Mouse (Mus musculus): ENCODE measurements around the gene Smim27. TPM values are rescaled to one million over a fixed set of nuclear protein-coding genes. Genes with fewer than 3 reads are reported as not detected.
A peak's percentile ranks its signal among the peaks of the same experiment; 100 is the strongest.

Smim27 gene
- polyA plus RNA-seq, 1 experiment from 2014 or later = 13.7 TPM

- Histone ChIP-seq H3K4me2 (no peak overlapping the region), H3K9ac (no peak overlapping the region), H3K27ac (replicated peaks) (no peak overlapping the region), H3K4me1 (replicated peaks) (0 out of 2 replicates have a peak, but pooled peaks cover 7% of the 10 kb centered on the region), H3K27me3 (no peaks in the 10 kb centered on the region), H3K9me3 (no peaks in the 10 kb centered on the region), H3K36me3 (no peaks in the 10 kb centered on the region), H3K4me3 (no peak overlapping the region)
- WGBS = 67% methylated on average over 11 of the region's 11 CpGs
- no peak for ATAC-seq (ENCODE audit: low FRiP score, low read depth)
Measured at GRCm38 (mm10) chr4:40310796-40311383, 41.5 kb downstream of the Smim27 start.

GRCm38 (mm10) chr4:40312213-40312612 is 42.8 kb downstream of the Smim27 start:
- 68% methylated on average over 1 of the region's 1 CpGs for WGBS
- Histone ChIP-seq H3K4me2 (no peak overlapping the region), H3K4me1 (replicated peaks) (0 out of 2 replicates have a peak, but pooled peaks cover 7% of the 10 kb centered on the region), H3K9ac (no peak overlapping the region), H3K36me3 (no peaks in the 10 kb centered on the region), H3K27me3 (no peaks in the 10 kb centered on the region), H3K4me3 (no peak overlapping the region), H3K9me3 (no peaks in the 10 kb centered on the region), H3K27ac (replicated peaks) (no peak overlapping the region)
- no peak for ATAC-seq (ENCODE audit: low FRiP score, low read depth)

DNA sequence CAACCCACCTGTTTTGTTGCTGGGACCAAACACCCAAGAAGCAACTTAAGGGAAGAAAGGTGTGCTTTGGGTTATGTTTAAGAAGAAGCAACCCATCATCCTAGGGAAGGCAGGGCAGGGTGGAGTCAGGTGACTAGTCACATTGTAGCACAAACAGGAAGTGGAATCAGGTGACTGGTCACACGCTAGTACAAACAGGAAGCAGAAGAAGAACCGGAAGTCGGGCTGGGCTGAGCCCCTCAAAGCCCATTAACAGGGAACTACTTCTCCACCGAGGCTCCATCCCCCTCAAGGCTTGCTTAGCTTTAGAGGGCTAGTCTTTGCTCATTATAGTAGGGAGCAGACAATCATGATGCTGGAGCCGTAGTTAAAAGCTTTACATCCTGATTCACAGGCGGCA is 43.6 kb downstream of the Smim27 start:
- Histone ChIP-seq H3K4me1 (replicated peaks) (0 out of 2 replicates have a peak, but pooled peaks cover 7% of the 10 kb centered on the region), H3K9ac (no peak overlapping the region), H3K27ac (replicated peaks) (no peak overlapping the region), H3K4me3 (no peak overlapping the region), H3K4me2 (no peak overlapping the region), H3K9me3 (no peaks in the 10 kb centered on the region), H3K27me3 (no peaks in the 10 kb centered on the region), H3K36me3 (no peaks in the 10 kb centered on the region)
- no peak for ATAC-seq (ENCODE audit: low FRiP score, low read depth)
- 87% methylated on average over 6 of the region's 6 CpGs for WGBS

GRCm38 (mm10) chr4:40317404-40317803 is 48.0 kb downstream of the Smim27 start:
- no peaks in the 10 kb centered on the region for H3K27me3 ChIP-seq
- H3K9me3 ChIP-seq = no peaks in the 10 kb centered on the region
- no peaks in the 10 kb centered on the region for H3K4me1 ChIP-seq (replicated peaks)
- no peak overlapping the region for H3K9ac ChIP-seq
- 77% methylated on average over 3 of the region's 3 CpGs for WGBS
- H3K4me2 ChIP-seq = no peak overlapping the region
- H3K27ac ChIP-seq (replicated peaks) = no peak overlapping the region
- no peaks in the 10 kb centered on the region for H3K36me3 ChIP-seq
- ATAC-seq (ENCODE audit: low FRiP score, low read depth) = 0 out of 2 replicates have a peak, but pooled peaks have one; percentile 6
- H3K4me3 ChIP-seq = no peak overlapping the region

Other genes starting within 250 kb of the Smim27 start
- 45.1 and 46.8 TPM in 2 replicates for gene Aco1, start 126.5 kb upstream of the Smim27 start, polyA plus RNA-seq (2015; fragmentation: Nextera tagmentation; extraction: Ambion mirVana)
- gene Ddx58, start 29.8 kb upstream of the Smim27 start, polyA plus RNA-seq (2015; fragmentation: Nextera tagmentation; extraction: Ambion mirVana) = 3.3 TPM in 2 replicates
- gene Topors, start 271 bp downstream of the Smim27 start, polyA plus RNA-seq (2015; fragmentation: Nextera tagmentation; extraction: Ambion mirVana) = 29.2 and 31.1 TPM in 2 replicates
- 361 and 394 TPM in 2 replicates for gene Ndufb6, start 9.8 kb downstream of the Smim27 start, polyA plus RNA-seq (2015; fragmentation: Nextera tagmentation; extraction: Ambion mirVana)
- 0.60 and 1.1 TPM in 2 replicates for gene Tmem215, start 202.6 kb downstream of the Smim27 start, polyA plus RNA-seq (2015; fragmentation: Nextera tagmentation; extraction: Ambion mirVana)